ENCODE assay signal across 22 mouse cellular contexts in the genomic region with DNA sequence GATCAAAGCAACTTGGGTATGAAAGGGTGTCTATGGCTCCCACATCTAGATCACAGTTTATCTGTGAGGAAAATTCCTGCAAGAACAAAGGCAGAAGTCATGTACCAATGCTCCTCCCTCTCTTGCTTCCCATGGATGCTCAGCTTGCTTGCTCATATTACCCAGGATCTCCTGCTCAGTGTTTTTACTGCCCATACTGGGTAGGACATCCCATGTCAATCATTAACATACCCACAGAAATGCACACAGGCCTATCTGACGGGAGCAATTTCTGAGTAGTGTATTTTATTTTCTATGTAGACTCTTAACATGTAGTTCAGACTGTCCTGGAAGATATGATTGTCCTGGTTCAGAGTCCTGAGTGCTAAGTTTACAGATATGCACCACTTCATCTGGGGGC. TPM values are rescaled to one million over a fixed set of nuclear protein-coding genes. Genes with fewer than 3 reads are reported as not detected.
"Had no signal": no experiment of that assay in that cellular context is flagged by ENCODE, and none has a peak within 500 bp of the region (broad histone marks: within the 10 kb centered on the region; RNA-seq: fewer than 3 reads in every experiment).

No protein-coding gene starts in this region.

RNA-seq across cellular contexts. Expression of a gene that starts 14.1 kb away (rescaled TPM):
- polyA plus RNA-seq: heart, adult 2 months; heart, embryonic 11.5 days; heart, embryonic 12.5 days; heart, embryonic 13.5 days; heart, embryonic 14.5 days; heart, embryonic 15.5 days; heart, embryonic 16.5 days; heart, postnatal 0 days; hindbrain, embryonic 10.5 days; hindbrain, embryonic 11.5 days; hindbrain, embryonic 12.5 days; hindbrain, embryonic 15.5 days; hindbrain, postnatal 0 days; inflammation-experienced regulatory T-cells, adult 6 months; intestine, embryonic 14.5 days; intestine, embryonic 15.5 days; intestine, embryonic 16.5 days; intestine, postnatal 0 days; large intestine, adult 2 months had no signal

RNA-seq across cellular contexts. Expression of a gene that starts 39.3 kb away (rescaled TPM):
- polyA plus RNA-seq: heart, adult 2 months; heart, embryonic 11.5 days; heart, embryonic 12.5 days; heart, embryonic 13.5 days; heart, embryonic 14.5 days; heart, embryonic 15.5 days; heart, embryonic 16.5 days; heart, postnatal 0 days; hindbrain, embryonic 10.5 days; hindbrain, embryonic 11.5 days; hindbrain, embryonic 12.5 days; hindbrain, embryonic 13.5 days; hindbrain, embryonic 14.5 days; hindbrain, embryonic 15.5 days; hindbrain, embryonic 16.5 days; hindbrain, postnatal 0 days; inflammation-experienced regulatory T-cells, adult 6 months; intestine, embryonic 14.5 days; intestine, embryonic 15.5 days; intestine, embryonic 16.5 days; intestine, postnatal 0 days; large intestine, adult 2 months had no signal
